Mouse (Mus musculus) liver, postnatal 0 days (tissue): ENCODE data around the gene Ppp1r14b. TPM values are rescaled to one million over a fixed set of nuclear protein-coding genes. Genes with fewer than 3 reads are reported as not detected.

Experiments used
- ATAC-seq: fragments of 200-750 bp; cut with Nextera tagmentation; 2 replicates; pipeline ENCODE4 v1.8.0; 2017; ENCODE audit warnings: mild to moderate bottlenecking, moderate library complexity
- DNase-seq: peaks from one replicate; pipeline ENCODE4 v3.0.0-alpha.2; 2016
- H3K27ac ChIP-seq: fragments of 300-500 bp; sonication (generic); 2 replicates; pipeline ENCODE4 v1.5.1; 2014; ENCODE audit warnings: antibody characterized with exemption, moderate library complexity, mild to moderate bottlenecking, low read depth
- H3K27me3 ChIP-seq: fragments of 300-500 bp; sonication (generic); 2 replicates; pipeline ENCODE4 v1.6.1; 2014; ENCODE audit warnings: low read length, control low read depth, mixed read lengths; ENCODE audit not compliant: insufficient read depth
- H3K36me3 ChIP-seq: fragments of 300-500 bp; sonication (generic); replicated peaks from 2 replicates; pipeline ENCODE4 v1.6.1; 2014; ENCODE audit warnings: mild to moderate bottlenecking, control low read depth, low read length, moderate library complexity, mixed read lengths; ENCODE audit not compliant: insufficient read depth
- H3K4me1 ChIP-seq: fragments of 300-500 bp; sonication (generic); 2 replicates; pipeline ENCODE4 v1.6.1; 2014; ENCODE audit warnings: antibody characterized with exemption, mild to moderate bottlenecking, control low read depth; ENCODE audit not compliant: insufficient read depth
- H3K4me2 ChIP-seq: fragments of 300-500 bp; sonication (generic); 2 replicates; pipeline ENCODE4 v1.6.1; 2014; ENCODE audit warnings: low read depth, mild to moderate bottlenecking, low read length, moderate library complexity, mixed read lengths
- H3K4me3 ChIP-seq: fragments of 300-500 bp; sonication (generic); 2 replicates; pipeline ENCODE4 v1.5.1; 2014; ENCODE audit warnings: low read depth, low read length
- H3K9ac ChIP-seq: fragments of 300-500 bp; sonication (generic); replicated peaks from 2 replicates; pipeline ENCODE4 v1.6.1; 2014; ENCODE audit warnings: mild to moderate bottlenecking, moderate library complexity
- H3K9me3 ChIP-seq: fragments of 300-500 bp; sonication (generic); 2 replicates; pipeline ENCODE4 v1.6.1; 2016; ENCODE audit warnings: mild to moderate bottlenecking, control low read depth, low read length, mixed read lengths
- CTCF ChIP-seq: sonication (generic); IDR thresholded peaks from 2 replicates; pipeline ENCODE4 v1.5.1; 2016; ENCODE audit warnings: antibody characterized with exemption, low read depth
- EP300 ChIP-seq: IDR thresholded peaks from 2 replicates; pipeline ENCODE4 v1.6.1; 2016; ENCODE audit warnings: antibody characterized with exemption, low read depth, mild to moderate bottlenecking
- WGBS: fragments of 180-500 bp; shearing (Covaris S2); extraction: QIAGEN DNeasy Blood & Tissue Kit; methylation state at CpG from one replicate; pipeline ENCODE4 v1.1.7; 2014; ENCODE audit not compliant: insufficient replicate concordance; 5-methylcytosine and 5-hydroxymethylcytosine counted together
- polyA plus RNA-seq: library from polyadenylated mRNA; unstranded; fragments of >200 nt; fragmentation: Nextera tagmentation; extraction: Ambion mirVana; gene quantifications from 2 replicates; pipeline ENCODE4 v1.2.1, GENCODE M21; 2015

Ppp1r14b gene
- polyA plus RNA-seq, 1 experiment from 2014 or later, result 48.3 TPM

- DNase-seq, result no peak
- WGBS, result 79% methylated on average over 16 of the region's 16 CpGs
Measured at GRCm38 (mm10) chr19:6937541-6938465, 37.0 kb upstream of the Ppp1r14b start.

GRCm38 (mm10) chr19:6939106-6940002 lies 35.4 kb upstream of the Ppp1r14b start:
- ATAC-seq, result no peak
- H3K4me3 ChIP-seq, result no peak overlapping the region
- H3K4me2 ChIP-seq, result no peak overlapping the region
- H3K27me3 ChIP-seq, result peaks cover 18% of the 10 kb centered on the region
- TF ChIP-seq EP300 (no peak), CTCF (no peak)
- no peaks in the 10 kb centered on the region for H3K36me3 ChIP-seq
- no peak overlapping the region for H3K27ac ChIP-seq
- H3K9ac ChIP-seq, result no peak overlapping the region
- 85% methylated on average over 20 of the region's 20 CpGs for WGBS
- DNase-seq, result no peak
- H3K4me1 ChIP-seq, result peaks cover 14% of the 10 kb centered on the region
- H3K9me3 ChIP-seq, result no peaks in the 10 kb centered on the region

More at GRCm38 (mm10) chr19:6937541-6938465, 37.0 kb upstream of the Ppp1r14b start:
- Histone ChIP-seq H3K4me1 (peaks cover 17% of the 10 kb centered on the region), H3K9me3 (no peaks in the 10 kb centered on the region), H3K36me3 (no peaks in the 10 kb centered on the region), H3K27ac (no peak overlapping the region), H3K4me2 (no peak overlapping the region), H3K27me3 (peaks cover 33% of the 10 kb centered on the region), H3K4me3 (no peak overlapping the region), H3K9ac (no peak overlapping the region)
- ATAC-seq, result no peak
- TF ChIP-seq CTCF, result no peak
- no peak for TF ChIP-seq EP300

- Histone ChIP-seq H3K9me3 (no peaks in the 10 kb centered on the region), H3K27me3 (peaks cover 5% of the 10 kb centered on the region), H3K36me3 (no peaks in the 10 kb centered on the region), H3K27ac (peak overlapping the region; percentile 45; the same call in 1 of the 2 replicates), H3K4me2 (peak overlapping the region; percentile 98), H3K4me1 (peaks cover 14% of the 10 kb centered on the region), H3K9ac (peak overlapping the region; percentile 80), H3K4me3 (peak overlapping the region; percentile 81)
- ATAC-seq (no peak), DNase-seq (no peak)
- TF ChIP-seq CTCF (no peak), EP300 (no peak)
- WGBS, result 27% methylated on average over 29 of the region's 29 CpGs
Measured at GRCm38 (mm10) chr19:6940396-6941351, 34.1 kb upstream of the Ppp1r14b start.

GRCm38 (mm10) chr19:6941372-6942248 lies 33.2 kb upstream of the Ppp1r14b start, which contains the start of gene Bad:
TSS of gene Bad (plus strand) at chr19:6941861.
- TF ChIP-seq CTCF, result peak; percentile 28
- peak; percentile 93 for TF ChIP-seq EP300
- H3K4me3 ChIP-seq, result peak within 1 kb of the TSS; percentile 81
- peak within 1 kb of the TSS; percentile 80 for H3K9ac ChIP-seq
- peak within 1 kb of the TSS; percentile 98 for H3K4me2 ChIP-seq
- DNase-seq (peak; percentile 97), ATAC-seq (peak; percentile 78)
- H3K36me3 ChIP-seq, result no peaks in the 10 kb centered on the region
- H3K27ac ChIP-seq, result peak within 1 kb of the TSS; percentile 91
- under 1% methylated on average over 81 of the region's 83 CpGs for WGBS
- H3K9me3 ChIP-seq, result no peaks in the 10 kb centered on the region
- H3K27me3 ChIP-seq, result no peaks in the 10 kb centered on the region
- H3K4me1 ChIP-seq, result peaks cover 14% of the 10 kb centered on the region

GRCm38 (mm10) chr19:6942249-6942691 lies 32.5 kb upstream of the Ppp1r14b start, which contains the start of gene Gpr137:
TSS of gene Gpr137 (minus strand) at chr19:6942480.
- Histone ChIP-seq H3K4me2 (peak within 1 kb of the TSS; percentile 98), H3K9ac (peak within 1 kb of the TSS; percentile 80), H3K27me3 (no peaks in the 10 kb centered on the region), H3K4me3 (peak within 1 kb of the TSS; percentile 81), H3K9me3 (no peaks in the 10 kb centered on the region), H3K4me1 (peaks cover 16% of the 10 kb centered on the region), H3K27ac (peak within 1 kb of the TSS; percentile 91), H3K36me3 (no peaks in the 10 kb centered on the region)
- TF ChIP-seq EP300 (no peak), CTCF (no peak)
- under 1% methylated on average over 27 of the region's 27 CpGs for WGBS
- ATAC-seq (peak; percentile 89), DNase-seq (peak; percentile 95)
